Mouse (Mus musculus) testis, adult 2 months (tissue): ENCODE data around the gene Fgf22.

Experiments
- CTCF ChIP-seq: fragments of 200-500 bp; IDR thresholded peaks from 2 replicates; pipeline ENCODE4 v1.5.1; 2012; ENCODE audit warnings: low read depth, mild to moderate bottlenecking, inconsistent platforms, low read length, moderate library complexity; ENCODE audit not compliant: control insufficient read depth, insufficient read depth, insufficient replicate concordance
- POLR2A ChIP-seq: fragments of 200-500 bp; IDR thresholded peaks from 2 replicates; pipeline ENCODE4 v1.6.1; 2012; ENCODE audit warnings: low read depth, mild to moderate bottlenecking, inconsistent platforms, low read length, moderate library complexity; ENCODE audit not compliant: control insufficient read depth

DNA sequence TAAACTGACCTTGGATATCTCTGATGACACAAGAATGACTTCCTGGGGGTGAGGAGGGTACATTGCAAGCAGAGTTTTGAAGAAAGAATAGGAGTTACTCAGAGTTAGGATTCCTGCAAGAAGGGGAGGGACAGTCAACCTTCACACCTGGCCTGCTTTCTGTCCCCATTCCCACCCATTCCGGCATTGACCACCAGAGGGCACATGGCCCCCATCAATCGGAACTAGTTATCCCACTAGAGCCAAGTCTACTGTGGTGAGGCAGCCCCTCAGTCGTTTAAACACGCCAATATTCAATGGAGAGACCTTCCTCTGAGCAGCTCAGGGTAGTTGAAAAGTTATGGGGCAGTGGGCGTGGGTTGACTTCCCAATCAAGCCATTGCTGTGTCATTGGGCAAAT lies 13.5 kb downstream of the Fgf22 start:
- TF ChIP-seq CTCF (peak; percentile 85; the same call in 1 of the 2 replicates), POLR2A (no peak)
